Mouse (Mus musculus) brown adipose tissue, adult 24 weeks (tissue): ENCODE measurements around the gene Tnfaip6. TPM values are rescaled to one million over a fixed set of nuclear protein-coding genes. Genes with fewer than 3 reads are reported as not detected.

Source experiments
- H3K27ac ChIP-seq: fragments of 200-500 bp; replicated peaks from 2 replicates; pipeline ENCODE4 v1.5.1; 2012; ENCODE audit warnings: low read depth, mild to moderate bottlenecking, low read length
- H3K4me1 ChIP-seq: fragments of 200-500 bp; 2 replicates; pipeline ENCODE4 v1.6.1; 2012; ENCODE audit warnings: low read length, mixed read lengths; ENCODE audit not compliant: control insufficient read depth, insufficient read depth, insufficient read length
- H3K4me3 ChIP-seq: fragments of 200-500 bp; 2 replicates; pipeline ENCODE4 v1.5.1; 2012; ENCODE audit warnings: low read depth, mild to moderate bottlenecking, low read length, moderate library complexity; ENCODE audit not compliant: insufficient read depth
- polyA plus RNA-seq: library from polyadenylated mRNA; stranded (reverse); fragments of >200 nt; gene quantifications from 2 replicates; pipeline ENCODE4 v1.2.4, GENCODE M21; 2012; ENCODE audit not compliant: missing spikeins, insufficient read depth, insufficient read length

The Tnfaip6 gene
- polyA plus RNA-seq, 1 experiment, result 2.2 TPM

GRCm38 (mm10) chr2:52072491-52073140, 34.8 kb downstream of the Tnfaip6 start, which contains the start of gene Rif1:
TSS of gene Rif1 (plus strand) at chr2:52072832.
- H3K4me3 ChIP-seq, result peak within 1 kb of the TSS; percentile 100
- H3K27ac ChIP-seq, result no peak within 1 kb of the TSS

GRCm38 (mm10) chr2:52073141-52073904, 35.5 kb downstream of the Tnfaip6 start:
- Histone ChIP-seq H3K27ac (no peak overlapping the region), H3K4me3 (peak overlapping the region; percentile 100), H3K4me1 (no peaks in the 10 kb centered on the region; the same call in 1 of the 2 replicates)

More at GRCm38 (mm10) chr2:52072491-52073140, 34.8 kb downstream of the Tnfaip6 start, which contains the start of gene Rif1:
- H3K4me1 ChIP-seq, result no peaks in the 10 kb centered on the region; the same call in 1 of the 2 replicates

GRCm38 (mm10) chr2:52078666-52079065, 40.9 kb downstream of the Tnfaip6 start:
- Histone ChIP-seq H3K4me1 (no peaks in the 10 kb centered on the region; the same call in 1 of the 2 replicates), H3K4me3 (no peak overlapping the region), H3K27ac (no peak overlapping the region)

GRCm38 (mm10) chr2:52084013-52084412, 46.2 kb downstream of the Tnfaip6 start:
- Histone ChIP-seq H3K4me3 (no peak overlapping the region), H3K27ac (no peak overlapping the region), H3K4me1 (no peaks in the 10 kb centered on the region; the same call in 1 of the 2 replicates)

- Histone ChIP-seq H3K4me1 (no peaks in the 10 kb centered on the region; the same call in 1 of the 2 replicates), H3K27ac (no peak overlapping the region), H3K4me3 (no peak overlapping the region)
These were observed 46.8 kb downstream of the Tnfaip6 start for GRCm38 (mm10) chr2:52084571-52084970.

Other genes with a start within 250 kb of the Tnfaip6 start
- 2.6 and 4.4 TPM in 2 replicates for gene Rbm43, start 102.8 kb upstream of the Tnfaip6 start, polyA plus RNA-seq
- gene Nmi, start 64.5 kb upstream of the Tnfaip6 start, polyA plus RNA-seq, result 24.4 TPM in 2 replicates
- gene Rif1, start 34.8 kb downstream of the Tnfaip6 start, polyA plus RNA-seq, result 4.9 and 5.3 TPM in 2 replicates